Mouse (Mus musculus): ENCODE data around the gene Arhgap28. TPM values are rescaled to one million over a fixed set of nuclear protein-coding genes. Genes with fewer than 3 reads are reported as not detected.

Arhgap28 gene
- total and polyA plus RNA-seq, 2 experiments from 2014 or later = 4.0 to 7.6 TPM

- no peak overlapping the region for H3K4me3 ChIP-seq (ENCODE audit: low read length)
- ATAC-seq = peak; percentile 73
- H3K9me3 ChIP-seq (ENCODE audit: low read length) = no peaks in the 10 kb centered on the region
- 69% methylated on average over 23 of the region's 23 CpGs for WGBS
- no peak overlapping the region for H3K9ac ChIP-seq (replicated peaks; ENCODE audit: low read length)
- TF ChIP-seq CTCF (IDR thresholded peaks at IDR 0.05; ENCODE audit: low read depth) = peak; percentile 90
- peak; percentile 89 for DNase-seq (ENCODE audit: low spot score)
- H3K27ac ChIP-seq = no peak overlapping the region
- no peak overlapping the region for H3K4me2 ChIP-seq (ENCODE audit: low read depth, low read length)
- no peaks in the 10 kb centered on the region for H3K27me3 ChIP-seq (ENCODE audit: insufficient read depth, low read length)
- H3K36me3 ChIP-seq (ENCODE audit: insufficient read depth, low read length) = no peaks in the 10 kb centered on the region
- no peaks in the 10 kb centered on the region for H3K4me1 ChIP-seq (ENCODE audit: insufficient read depth, low read length)
Observed at GRCm38 (mm10) chr17:67869731-67870601, 134.0 kb downstream of the Arhgap28 start.

- WGBS = 76% methylated on average over 20 of the region's 20 CpGs
- no peak for DNase-seq (ENCODE audit: low spot score)
Observed at GRCm38 (mm10) chr17:67866541-67867241, 137.2 kb downstream of the Arhgap28 start.

GRCm38 (mm10) chr17:67866026-67866425, 137.9 kb downstream of the Arhgap28 start:
- Histone ChIP-seq H3K4me3 (ENCODE audit: low read length) (no peak overlapping the region), H3K9ac (replicated peaks; ENCODE audit: low read length) (no peak overlapping the region), H3K9me3 (ENCODE audit: low read length) (no peaks in the 10 kb centered on the region), H3K4me1 (ENCODE audit: insufficient read depth, low read length) (no peaks in the 10 kb centered on the region), H3K36me3 (ENCODE audit: insufficient read depth, low read length) (no peaks in the 10 kb centered on the region), H3K27ac (no peak overlapping the region), H3K27me3 (ENCODE audit: insufficient read depth, low read length) (no peaks in the 10 kb centered on the region), H3K4me2 (ENCODE audit: low read depth, low read length) (no peak overlapping the region)
- 66% methylated on average over 9 of the region's 9 CpGs for WGBS
- ATAC-seq = no peak
- no peak for DNase-seq (ENCODE audit: low spot score)
- no peak for TF ChIP-seq CTCF (IDR thresholded peaks at IDR 0.05; ENCODE audit: low read depth)

More at GRCm38 (mm10) chr17:67866541-67867241, 137.2 kb downstream of the Arhgap28 start:
- no peaks in the 10 kb centered on the region for H3K9me3 ChIP-seq (ENCODE audit: low read length)
- no peak overlapping the region for H3K4me2 ChIP-seq (ENCODE audit: low read depth, low read length)
- H3K9ac ChIP-seq (replicated peaks; ENCODE audit: low read length) = no peak overlapping the region
- H3K36me3 ChIP-seq (ENCODE audit: insufficient read depth, low read length) = no peaks in the 10 kb centered on the region
- no peak overlapping the region for H3K27ac ChIP-seq
- TF ChIP-seq CTCF (IDR thresholded peaks at IDR 0.05; ENCODE audit: low read depth) = no peak
- no peak for ATAC-seq
- H3K4me3 ChIP-seq (ENCODE audit: low read length) = no peak overlapping the region
- H3K4me1 ChIP-seq (ENCODE audit: insufficient read depth, low read length) = no peaks in the 10 kb centered on the region
- no peaks in the 10 kb centered on the region for H3K27me3 ChIP-seq (ENCODE audit: insufficient read depth, low read length)

GRCm38 (mm10) chr17:67864912-67865311, 139.0 kb downstream of the Arhgap28 start:
- H3K27me3 ChIP-seq (ENCODE audit: insufficient read depth, low read length) = no peaks in the 10 kb centered on the region
- 80% methylated on average over 3 of the region's 3 CpGs for WGBS
- no peaks in the 10 kb centered on the region for H3K9me3 ChIP-seq (ENCODE audit: low read length)
- no peak overlapping the region for H3K27ac ChIP-seq
- no peaks in the 10 kb centered on the region for H3K36me3 ChIP-seq (ENCODE audit: insufficient read depth, low read length)
- no peak overlapping the region for H3K4me2 ChIP-seq (ENCODE audit: low read depth, low read length)
- TF ChIP-seq CTCF (IDR thresholded peaks at IDR 0.05; ENCODE audit: low read depth) = no peak
- H3K9ac ChIP-seq (replicated peaks; ENCODE audit: low read length) = no peak overlapping the region
- DNase-seq (ENCODE audit: low spot score) = no peak
- ATAC-seq = no peak
- no peak overlapping the region for H3K4me3 ChIP-seq (ENCODE audit: low read length)
- H3K4me1 ChIP-seq (ENCODE audit: insufficient read depth, low read length) = no peaks in the 10 kb centered on the region

GRCm38 (mm10) chr17:67864363-67864762, 139.6 kb downstream of the Arhgap28 start:
- ATAC-seq (no peak), DNase-seq (ENCODE audit: low spot score) (no peak)
- no peak overlapping the region for H3K27ac ChIP-seq
- WGBS = 93% methylated on average over 10 of the region's 10 CpGs
- no peaks in the 10 kb centered on the region for H3K4me1 ChIP-seq (ENCODE audit: insufficient read depth, low read length)
- H3K4me3 ChIP-seq (ENCODE audit: low read length) = no peak overlapping the region
- H3K9me3 ChIP-seq (ENCODE audit: low read length) = no peaks in the 10 kb centered on the region
- no peaks in the 10 kb centered on the region for H3K27me3 ChIP-seq (ENCODE audit: insufficient read depth, low read length)
- H3K9ac ChIP-seq (replicated peaks; ENCODE audit: low read length) = no peak overlapping the region
- H3K4me2 ChIP-seq (ENCODE audit: low read depth, low read length) = no peak overlapping the region
- no peak for TF ChIP-seq CTCF (IDR thresholded peaks at IDR 0.05; ENCODE audit: low read depth)
- no peaks in the 10 kb centered on the region for H3K36me3 ChIP-seq (ENCODE audit: insufficient read depth, low read length)

GRCm38 (mm10) chr17:67861744-67862535, 142.0 kb downstream of the Arhgap28 start:
- peak; percentile 88 for DNase-seq (ENCODE audit: low spot score)

More at GRCm38 (mm10) chr17:67861744-67862535, 142.0 kb downstream of the Arhgap28 start:
- ATAC-seq = peak; percentile 78
- H3K36me3 ChIP-seq (ENCODE audit: insufficient read depth, low read length) = no peaks in the 10 kb centered on the region
- no peak overlapping the region for H3K9ac ChIP-seq (replicated peaks; ENCODE audit: low read length)
- no peaks in the 10 kb centered on the region for H3K9me3 ChIP-seq (ENCODE audit: low read length)
- H3K27ac ChIP-seq = no peak overlapping the region
- no peak overlapping the region for H3K4me3 ChIP-seq (ENCODE audit: low read length)
- H3K4me2 ChIP-seq (ENCODE audit: low read depth, low read length) = no peak overlapping the region
- H3K27me3 ChIP-seq (ENCODE audit: insufficient read depth, low read length) = no peaks in the 10 kb centered on the region
- 76% methylated on average over 16 of the region's 16 CpGs for WGBS
- TF ChIP-seq CTCF (IDR thresholded peaks at IDR 0.05; ENCODE audit: low read depth) = peak; percentile 98
- no peaks in the 10 kb centered on the region for H3K4me1 ChIP-seq (ENCODE audit: insufficient read depth, low read length)
